Mouse (Mus musculus) erythroblast, embryonic 14.5 days (primary cell): ENCODE results near the gene Ston1.

Source experiments
- GATA1 ChIP-seq: IDR thresholded peaks from 2 replicates; pipeline ENCODE4 v1.6.1; 2012; ENCODE audit warnings: low read length, inconsistent platforms, mixed read lengths
- TAL1 ChIP-seq: IDR thresholded peaks from 3 replicates; pipeline ENCODE4 v1.6.1; 2012; ENCODE audit warnings: low read length, inconsistent platforms, mixed read lengths

DNA sequence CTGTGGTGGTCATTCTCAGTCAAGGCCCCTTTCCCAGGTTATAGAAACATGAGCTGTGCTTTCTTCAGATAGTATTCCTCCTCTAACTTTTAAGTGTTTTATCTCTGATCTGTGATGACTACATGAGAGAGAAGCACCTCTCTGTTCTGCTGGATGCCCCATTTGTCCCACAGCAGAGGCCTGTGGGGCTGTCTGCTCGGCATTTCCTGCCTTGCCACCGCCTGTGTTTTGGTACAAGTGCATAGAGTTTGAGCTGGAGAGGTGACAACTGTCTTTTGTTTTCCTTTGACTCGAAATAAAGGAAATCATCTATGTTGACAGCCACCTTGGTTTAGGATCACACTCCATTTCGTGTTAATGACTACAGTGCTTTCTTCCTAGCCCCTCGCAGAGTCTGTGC lies 22.7 kb upstream of the Ston1 start:
- TF ChIP-seq GATA1 (no peak), TAL1 (no peak)
